Mouse (Mus musculus): ENCODE data around the gene Pms1. TPM values are rescaled to one million over a fixed set of nuclear protein-coding genes. Genes with fewer than 3 reads are reported as not detected.
"Not testable (repeated sequence)": the region's sequence is repeated elsewhere in the genome, so short reads cannot be mapped to it uniquely, and the experiment has no call there.

The Pms1 gene
- polyA plus RNA-seq (2012) = 0.18 TPM in 1 of 2 replicates, not detected in the other

- TF ChIP-seq TAL1 (IDR thresholded peaks at IDR 0.05; ENCODE audit: low read length) = no peak
- TF ChIP-seq GATA1 (IDR thresholded peaks at IDR 0.05; ENCODE audit: low read length) = no peak
- H3K4me1 ChIP-seq (ENCODE audit: control insufficient read depth) = peaks cover 27% of the 10 kb centered on the region
- H3K4me3 ChIP-seq (replicated peaks) = peak within 1 kb of the TSS; percentile 90
- no peaks in the 10 kb centered on the region for H3K27me3 ChIP-seq (ENCODE audit: control insufficient read depth)
- peaks cover 47% of the 10 kb centered on the region for H3K36me3 ChIP-seq (ENCODE audit: control insufficient read depth)
- no peaks in the 10 kb centered on the region for H3K9me3 ChIP-seq (ENCODE audit: control insufficient read depth, low read length)
Observed at GRCm38 (mm10) chr1:53296581-53297383, at the start of gene Pms1, which contains the start of the genes Ormdl1 and Gm28778. Gene Pms1 (minus strand): TSS chr1:53297018. Gene Ormdl1 (plus strand): TSS chr1:53297095. Gene Gm28778 (plus strand): TSS chr1:53297111.

GRCm38 (mm10) chr1:53341071-53341470 is 44.3 kb upstream of the Pms1 start:
- Histone ChIP-seq H3K4me3 (replicated peaks) (no peak overlapping the region), H3K36me3 (ENCODE audit: control insufficient read depth) (peaks cover 42% of the 10 kb centered on the region), H3K9me3 (ENCODE audit: control insufficient read depth, low read length) (peaks cover 6% of the 10 kb centered on the region), H3K27me3 (ENCODE audit: control insufficient read depth) (no peaks in the 10 kb centered on the region), H3K4me1 (ENCODE audit: control insufficient read depth) (peaks cover 17% of the 10 kb centered on the region)
- no peak for TF ChIP-seq TAL1 (IDR thresholded peaks at IDR 0.05; ENCODE audit: low read length)
- no peak for TF ChIP-seq GATA1 (IDR thresholded peaks at IDR 0.05; ENCODE audit: low read length)

- peaks cover 13% of the 10 kb centered on the region for H3K36me3 ChIP-seq (ENCODE audit: control insufficient read depth)
- peaks cover 11% of the 10 kb centered on the region for H3K9me3 ChIP-seq (ENCODE audit: control insufficient read depth, low read length)
- H3K27me3 ChIP-seq (ENCODE audit: control insufficient read depth); H3K4me3 ChIP-seq (replicated peaks): not testable (repeated sequence)
- peaks cover 41% of the 10 kb centered on the region for H3K4me1 ChIP-seq (ENCODE audit: control insufficient read depth)
Observed at GRCm38 (mm10) chr1:53337403-53337802, 40.6 kb upstream of the Pms1 start.

- Histone ChIP-seq H3K4me3 (replicated peaks) (no peak overlapping the region), H3K9me3 (ENCODE audit: control insufficient read depth, low read length) (peaks cover 5% of the 10 kb centered on the region), H3K27me3 (ENCODE audit: control insufficient read depth) (no peaks in the 10 kb centered on the region), H3K36me3 (ENCODE audit: control insufficient read depth) (no peaks in the 10 kb centered on the region; the same call in 1 of the 2 replicates), H3K4me1 (ENCODE audit: control insufficient read depth) (peaks cover 41% of the 10 kb centered on the region)
- TF ChIP-seq GATA1 (IDR thresholded peaks at IDR 0.05; ENCODE audit: low read length) (no peak), TAL1 (IDR thresholded peaks at IDR 0.05; ENCODE audit: low read length) (no peak)
Observed at GRCm38 (mm10) chr1:53335465-53335864, 38.6 kb upstream of the Pms1 start.

GRCm38 (mm10) chr1:53333527-53333926 is 36.7 kb upstream of the Pms1 start:
- not testable (repeated sequence) for H3K4me3 ChIP-seq (replicated peaks); H3K9me3 ChIP-seq (ENCODE audit: control insufficient read depth, low read length); H3K36me3 ChIP-seq (ENCODE audit: control insufficient read depth); H3K27me3 ChIP-seq (ENCODE audit: control insufficient read depth)
- H3K4me1 ChIP-seq (ENCODE audit: control insufficient read depth) = peaks cover 40% of the 10 kb centered on the region

GRCm38 (mm10) chr1:53324827-53325494 is 28.1 kb upstream of the Pms1 start:
- TF ChIP-seq GATA1 (IDR thresholded peaks at IDR 0.05; ENCODE audit: low read length) (no peak), TAL1 (IDR thresholded peaks at IDR 0.05; ENCODE audit: low read length) (no peak)

GRCm38 (mm10) chr1:53324277-53324676 is 27.5 kb upstream of the Pms1 start:
- TF ChIP-seq GATA1 (IDR thresholded peaks at IDR 0.05; ENCODE audit: low read length) (no peak), TAL1 (IDR thresholded peaks at IDR 0.05; ENCODE audit: low read length) (no peak)
- Histone ChIP-seq H3K9me3 (ENCODE audit: control insufficient read depth, low read length) (no peaks in the 10 kb centered on the region), H3K4me1 (ENCODE audit: control insufficient read depth) (peaks cover 30% of the 10 kb centered on the region), H3K27me3 (ENCODE audit: control insufficient read depth) (no peaks in the 10 kb centered on the region), H3K36me3 (ENCODE audit: control insufficient read depth) (peaks cover 55% of the 10 kb centered on the region), H3K4me3 (replicated peaks) (no peak overlapping the region)

More at GRCm38 (mm10) chr1:53324827-53325494, 28.1 kb upstream of the Pms1 start:
- Histone ChIP-seq H3K4me3 (replicated peaks) (no peak overlapping the region), H3K36me3 (ENCODE audit: control insufficient read depth) (peaks cover 49% of the 10 kb centered on the region), H3K27me3 (ENCODE audit: control insufficient read depth) (no peaks in the 10 kb centered on the region), H3K9me3 (ENCODE audit: control insufficient read depth, low read length) (no peaks in the 10 kb centered on the region), H3K4me1 (ENCODE audit: control insufficient read depth) (peaks cover 30% of the 10 kb centered on the region)

- Histone ChIP-seq H3K27me3 (ENCODE audit: control insufficient read depth) (no peaks in the 10 kb centered on the region), H3K4me1 (ENCODE audit: control insufficient read depth) (peaks cover 28% of the 10 kb centered on the region), H3K4me3 (replicated peaks) (no peak overlapping the region), H3K9me3 (ENCODE audit: control insufficient read depth, low read length) (no peaks in the 10 kb centered on the region), H3K36me3 (ENCODE audit: control insufficient read depth) (peaks cover 64% of the 10 kb centered on the region)
- TF ChIP-seq TAL1 (IDR thresholded peaks at IDR 0.05; ENCODE audit: low read length) (no peak), GATA1 (IDR thresholded peaks at IDR 0.05; ENCODE audit: low read length) (no peak)
Observed at GRCm38 (mm10) chr1:53323254-53323653, 26.4 kb upstream of the Pms1 start.

- no peaks in the 10 kb centered on the region for H3K9me3 ChIP-seq (ENCODE audit: control insufficient read depth, low read length)
- H3K27me3 ChIP-seq (ENCODE audit: control insufficient read depth) = no peaks in the 10 kb centered on the region
- H3K36me3 ChIP-seq (ENCODE audit: control insufficient read depth) = peaks cover 77% of the 10 kb centered on the region
- H3K4me3 ChIP-seq (replicated peaks) = no peak overlapping the region
- H3K4me1 ChIP-seq (ENCODE audit: control insufficient read depth) = peaks cover 27% of the 10 kb centered on the region
- TF ChIP-seq TAL1 (IDR thresholded peaks at IDR 0.05; ENCODE audit: low read length) (no peak), GATA1 (IDR thresholded peaks at IDR 0.05; ENCODE audit: low read length) (no peak)
Observed at GRCm38 (mm10) chr1:53321662-53322344, 25.0 kb upstream of the Pms1 start.
